Mouse (Mus musculus): Measurements from ENCODE around the gene Tcf15.

- no peak for TF ChIP-seq GATA1 (IDR thresholded peaks at IDR 0.05; ENCODE audit: borderline replicate concordance, low read length)
- no peak for TF ChIP-seq FLI1 (IDR thresholded peaks at IDR 0.05; ENCODE audit: low read length)
Measured at GRCm38 (mm10) chr2:152140941-152141340, 2.4 kb upstream of the Tcf15 start.
